Mouse (Mus musculus) C2C12 (cell line): ENCODE data around the gene Luzp4. TPM values are rescaled to one million over a fixed set of nuclear protein-coding genes. Genes with fewer than 3 reads are reported as not detected.
"Not testable (repeated sequence)": the region's sequence is repeated elsewhere in the genome, so short reads cannot be mapped to it uniquely, and the experiment has no call there.

ENCODE experiments used
- H3K27me3 ChIP-seq: one replicate; pipeline ENCODE4 v1.6.1; 2011; ENCODE audit not compliant: control insufficient read depth, insufficient read depth, insufficient read length
- H3K36me3 ChIP-seq: one replicate; pipeline ENCODE4 v1.6.1; 2011; ENCODE audit not compliant: control insufficient read depth, insufficient read depth
- H3K4me3 ChIP-seq: one replicate; pipeline ENCODE4 v1.5.1; 2011; ENCODE audit warnings: mild to moderate bottlenecking, control low read depth; ENCODE audit not compliant: poor library complexity, insufficient read depth, severe bottlenecking
- H3K79me2 ChIP-seq: one replicate; pipeline ENCODE4 v1.6.1; 2011; ENCODE audit not compliant: control insufficient read depth, insufficient read depth
- H3K79me3 ChIP-seq: one replicate; pipeline ENCODE4 v1.6.1; 2011; ENCODE audit warnings: low read depth, control low read depth
- H3ac ChIP-seq: one replicate; pipeline ENCODE3; 2011; ENCODE audit warnings: low read depth; ENCODE audit not compliant: control insufficient read depth, insufficient read length
- long read RNA-seq, 2 experiments: library from polyadenylated mRNA; unstranded; transcript quantifications; one replicate each; pipeline ENCODE4 v2.0.0; 2019 to 2020
- polyA plus RNA-seq: library from polyadenylated mRNA; unstranded; fragments of >200 nt; fragmentation: generic; extraction: Trizol; gene quantifications from one replicate; pipeline ENCODE4 v1.2.1, GENCODE M21; 2012; ENCODE audit warnings: missing spikeins

The Luzp4 gene
- polyA plus RNA-seq: 0.37 TPM
- long read RNA-seq, experiment 1: 0 reads
- long read RNA-seq, experiment 2, partial matches to known transcripts: 1 of 4 reads
- long read RNA-seq, experiment 2, other reads (novel, unspliced or antisense): 0 of 4 reads

DNA sequence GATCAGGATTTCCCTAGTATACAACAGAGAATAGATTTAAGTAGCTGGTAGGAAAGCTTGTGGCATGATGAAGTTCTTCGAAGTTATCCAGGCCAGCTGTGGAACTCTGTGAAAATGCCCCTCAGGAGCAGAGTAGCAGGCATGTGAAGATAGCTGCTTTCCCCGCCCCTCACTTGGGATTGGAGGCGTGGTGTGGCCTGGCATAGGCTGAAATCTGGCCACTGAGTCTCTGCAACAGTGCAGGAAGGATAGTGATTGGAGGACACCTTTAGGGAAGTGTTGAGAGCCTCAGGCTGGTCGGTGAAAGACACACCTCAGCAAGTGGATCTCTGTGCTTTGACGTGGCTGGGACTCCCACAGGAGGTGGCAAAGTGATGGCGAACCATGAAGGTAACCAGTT, at the start of gene Luzp4:
Luzp4 (plus strand) TSS at position 301 of the 400 bp plus-strand sequence.
- H3K36me3 ChIP-seq, H3K4me3 ChIP-seq, H3K79me3 ChIP-seq, H3K79me2 ChIP-seq, H3ac ChIP-seq, H3K27me3 ChIP-seq: not testable (repeated sequence)

DNA sequence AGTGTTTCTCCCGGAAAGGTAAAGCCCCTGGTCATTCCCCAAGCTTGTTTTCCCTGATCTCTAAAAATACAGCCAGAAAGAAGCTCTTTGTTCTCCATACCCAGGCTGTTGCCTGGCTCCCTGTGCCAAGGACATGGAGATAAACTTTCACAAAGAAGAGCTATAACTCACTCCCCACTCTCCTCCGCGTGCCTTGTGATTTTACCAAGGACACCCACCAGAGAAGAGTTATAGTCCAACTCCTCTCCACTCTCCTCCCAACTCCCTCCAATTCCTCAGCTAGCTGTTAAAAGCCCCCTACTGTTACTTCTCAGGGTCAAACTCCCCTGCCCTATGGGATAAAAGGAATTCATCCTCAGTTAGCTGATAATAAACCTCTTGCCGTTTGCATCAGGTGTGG, 15.6 kb upstream of the Luzp4 start:
- not testable (repeated sequence) for H3K79me3 ChIP-seq, H3K79me2 ChIP-seq, H3K36me3 ChIP-seq, H3K27me3 ChIP-seq, H3ac ChIP-seq, H3K4me3 ChIP-seq

Other genes starting within 250 kb of the Luzp4 start
- gene Gm8334, start 242.5 kb upstream of the Luzp4 start, polyA plus RNA-seq: not detected
- not detected for gene Gm15127, start 194.0 kb upstream of the Luzp4 start, polyA plus RNA-seq
- gene Ott, start 216.6 kb downstream of the Luzp4 start, polyA plus RNA-seq: not detected